ENCODE assay signal across 8 mouse cellular contexts in the genomic region with DNA sequence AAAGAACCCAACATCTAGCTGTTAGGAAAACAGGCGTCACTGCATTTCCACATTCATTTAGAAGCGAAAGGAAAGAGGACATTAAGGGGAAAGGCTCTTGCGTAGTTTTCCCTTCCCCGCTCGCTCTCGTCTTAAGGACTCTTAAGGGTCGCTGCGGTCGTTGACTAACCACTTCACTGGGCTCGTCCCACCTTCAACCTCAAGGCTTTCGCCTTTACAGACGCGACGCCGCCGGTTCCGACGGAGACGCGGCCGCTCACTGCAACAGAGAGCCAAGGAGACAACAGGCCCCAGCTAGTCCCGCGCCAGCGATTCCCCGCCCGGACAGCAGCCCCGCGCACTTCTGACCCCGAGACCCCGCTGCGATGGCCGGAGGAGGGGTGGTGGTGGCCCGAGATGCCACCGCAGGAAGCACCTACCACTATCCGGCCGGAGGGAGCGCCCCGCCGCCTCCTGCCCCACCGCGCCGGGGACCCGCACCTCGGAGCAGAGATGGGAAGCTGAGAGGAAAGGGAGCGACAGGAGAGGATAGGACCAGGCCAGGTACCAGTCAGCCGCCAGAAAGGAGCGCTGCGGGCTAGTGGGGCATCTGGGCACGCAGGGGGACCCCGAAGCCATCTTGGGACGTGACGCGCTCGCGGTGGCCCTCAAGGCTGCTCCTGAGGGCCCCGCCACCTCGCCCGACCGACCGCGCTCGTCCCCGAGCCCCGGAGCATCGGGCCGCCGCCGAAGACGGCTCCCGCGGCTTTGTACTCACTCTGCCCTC. TPM values are rescaled to one million over a fixed set of nuclear protein-coding genes. Genes with fewer than 3 reads are reported as not detected.
DNase-seq lines count a peak whose midpoint lies in the region; ATAC-seq and TF ChIP-seq lines count a peak whose summit lies in the region.

No protein-coding gene starts in this region.

- H3K9ac ChIP-seq in kidney, embryonic 16.5 days (replicated peaks; ENCODE audit: low read length), result peak overlapping the region; percentile 90
- peak overlapping the region; percentile 98 for H3K9ac ChIP-seq in liver, postnatal 0 days (replicated peaks)
- H3K9ac ChIP-seq in stomach, postnatal 0 days (ENCODE audit: low read length), result peak overlapping the region; percentile 97

- H3K4me2 ChIP-seq in kidney, embryonic 16.5 days (replicated peaks; ENCODE audit: low read depth, low read length), result peak overlapping the region; percentile 71
- H3K4me2 ChIP-seq in liver, postnatal 0 days (ENCODE audit: low read depth, low read length), result peak overlapping the region; percentile 75
- H3K4me2 ChIP-seq in stomach, postnatal 0 days (replicated peaks; ENCODE audit: low read depth), result peak overlapping the region; percentile 66

- TF ChIP-seq CTCF in liver, postnatal 0 days (IDR thresholded peaks at IDR 0.05; ENCODE audit: low read depth), result 0 out of 2 replicates have a peak, but pooled peaks have one; percentile 4
- TF ChIP-seq CTCF in stomach, postnatal 0 days (IDR thresholded peaks at IDR 0.05; ENCODE audit: low read depth), result no peak

- TF ChIP-seq EP300 in liver, postnatal 0 days (IDR thresholded peaks at IDR 0.05; ENCODE audit: low read depth), result no peak
- TF ChIP-seq EP300 in stomach, postnatal 0 days (optimal IDR thresholded peaks at IDR 0.05), result no peak

- H3K27me3 ChIP-seq in heart, embryonic 10.5 days (ENCODE audit: insufficient read depth, poor library complexity, severe bottlenecking), result no peaks in the 10 kb centered on the region
- no peaks in the 10 kb centered on the region for H3K27me3 ChIP-seq in kidney, embryonic 16.5 days (ENCODE audit: insufficient read depth, low read length)
- H3K27me3 ChIP-seq in liver, postnatal 0 days (ENCODE audit: insufficient read depth, low read length), result no peaks in the 10 kb centered on the region
- H3K27me3 ChIP-seq in stomach, postnatal 0 days (ENCODE audit: control insufficient read depth, insufficient read depth, low read length), result no peaks in the 10 kb centered on the region

- peak overlapping the region; percentile 95 for H3K27ac ChIP-seq in heart, embryonic 10.5 days
- peak overlapping the region; percentile 98 for H3K27ac ChIP-seq in kidney, embryonic 16.5 days (ENCODE audit: low read length)
- H3K27ac ChIP-seq in liver, postnatal 0 days (ENCODE audit: low read depth), result peak overlapping the region; percentile 98
- peak overlapping the region; percentile 99 for H3K27ac ChIP-seq in stomach, postnatal 0 days (replicated peaks)

- H3K4me3 ChIP-seq in heart, embryonic 10.5 days, result peak overlapping the region; percentile 84
- peak overlapping the region; percentile 74 for H3K4me3 ChIP-seq in kidney, embryonic 16.5 days (ENCODE audit: low read length)
- H3K4me3 ChIP-seq in liver, postnatal 0 days (ENCODE audit: low read depth, low read length), result peak overlapping the region; percentile 94
- H3K4me3 ChIP-seq in stomach, postnatal 0 days (ENCODE audit: low read depth, low read length), result peak overlapping the region; percentile 77

- no peaks in the 10 kb centered on the region for H3K36me3 ChIP-seq in heart, embryonic 10.5 days
- H3K36me3 ChIP-seq in kidney, embryonic 16.5 days (ENCODE audit: insufficient read depth, low read length), result no peaks in the 10 kb centered on the region
- no peaks in the 10 kb centered on the region for H3K36me3 ChIP-seq in liver, postnatal 0 days (replicated peaks; ENCODE audit: insufficient read depth, low read length)
- no peaks in the 10 kb centered on the region for H3K36me3 ChIP-seq in stomach, postnatal 0 days (ENCODE audit: control insufficient read depth, insufficient read depth, low read length)

- peaks cover 23% of the 10 kb centered on the region; the same call in 1 of the 2 replicates for H3K4me1 ChIP-seq in heart, embryonic 10.5 days
- H3K4me1 ChIP-seq in kidney, embryonic 16.5 days (ENCODE audit: insufficient read depth, low read length), result peaks cover 25% of the 10 kb centered on the region
- H3K4me1 ChIP-seq in liver, postnatal 0 days (ENCODE audit: insufficient read depth), result peaks cover 23% of the 10 kb centered on the region
- H3K4me1 ChIP-seq in stomach, postnatal 0 days (replicated peaks; ENCODE audit: control insufficient read depth, insufficient read depth), result no peaks in the 10 kb centered on the region

- DNase-seq in thymus, adult 18-20 months, result peak; percentile 41 to 59
- no peak for DNase-seq in thymus, postnatal 4 days
- peak; percentile 56 for DNase-seq in embryo, embryonic 11 days
- DNase-seq in heart, embryonic 10.5 days (ENCODE audit: low spot score), result peak; percentile 85
- peak; percentile 64 for DNase-seq in liver, postnatal 0 days
- peak; percentile 73 for DNase-seq in neural tube, embryonic 10.5 days (ENCODE audit: extremely low spot score, low spot score)
- peak; percentile 62 for DNase-seq in stomach, postnatal 0 days (ENCODE audit: low spot score)

- under 1% methylated on average over 71 of the region's 71 CpGs for WGBS in heart, embryonic 10.5 days
- under 1% methylated on average over 70 of the region's 71 CpGs for WGBS in kidney, embryonic 16.5 days
- WGBS in liver, postnatal 0 days (ENCODE audit: insufficient replicate concordance), result under 1% methylated on average over 60 of the region's 71 CpGs
- WGBS in stomach, postnatal 0 days, result under 1% methylated on average over 63 of the region's 71 CpGs

- ATAC-seq in kidney, embryonic 16.5 days (ENCODE audit: low FRiP score, low TSS enrichment), result peak; percentile 74
- ATAC-seq in liver, postnatal 0 days, result peak; percentile 74
- ATAC-seq in stomach, postnatal 0 days (ENCODE audit: low FRiP score, low TSS enrichment), result peak; percentile 70

- no peaks in the 10 kb centered on the region for H3K9me3 ChIP-seq in heart, embryonic 10.5 days
- no peaks in the 10 kb centered on the region for H3K9me3 ChIP-seq in kidney, embryonic 16.5 days (ENCODE audit: low read length)
- no peaks in the 10 kb centered on the region for H3K9me3 ChIP-seq in liver, postnatal 0 days (ENCODE audit: low read length)
- no peaks in the 10 kb centered on the region for H3K9me3 ChIP-seq in stomach, postnatal 0 days (ENCODE audit: control insufficient read depth, low read length)

RNA-seq across cellular contexts. Expression of a gene that starts 0.6 kb away (rescaled TPM):
- polyA plus RNA-seq in heart, embryonic 10.5 days (2016; fragmentation: Nextera tagmentation; extraction: Ambion mirVana), result 63.9 and 87.2 TPM in 2 replicates
- 121 and 125 TPM in 2 replicates for polyA plus RNA-seq in kidney, embryonic 16.5 days (2015; fragmentation: Nextera tagmentation; extraction: Ambion mirVana)
- polyA plus RNA-seq in liver, postnatal 0 days (2015; fragmentation: Nextera tagmentation; extraction: Ambion mirVana), result 23.4 and 26.3 TPM in 2 replicates
- polyA plus RNA-seq in stomach, postnatal 0 days (2015; fragmentation: Nextera tagmentation; extraction: Ambion mirVana), result 34.6 and 35.4 TPM in 2 replicates

RNA-seq across cellular contexts. Expression of a gene that starts 48.5 kb away (rescaled TPM):
- polyA plus RNA-seq in heart, embryonic 10.5 days (2016; fragmentation: Nextera tagmentation; extraction: Ambion mirVana), result 80.6 and 96.1 TPM in 2 replicates
- polyA plus RNA-seq in kidney, embryonic 16.5 days (2015; fragmentation: Nextera tagmentation; extraction: Ambion mirVana), result 40.8 and 44.4 TPM in 2 replicates
- 29.7 and 31.3 TPM in 2 replicates for polyA plus RNA-seq in liver, postnatal 0 days (2015; fragmentation: Nextera tagmentation; extraction: Ambion mirVana)
- 40.7 and 43.6 TPM in 2 replicates for polyA plus RNA-seq in stomach, postnatal 0 days (2015; fragmentation: Nextera tagmentation; extraction: Ambion mirVana)

RNA-seq across cellular contexts. Expression of a gene that starts 55.8 kb away (rescaled TPM):
- 6.7 and 7.4 TPM in 2 replicates for polyA plus RNA-seq in heart, embryonic 10.5 days (2016; fragmentation: Nextera tagmentation; extraction: Ambion mirVana)
- 11.6 and 13.2 TPM in 2 replicates for polyA plus RNA-seq in kidney, embryonic 16.5 days (2015; fragmentation: Nextera tagmentation; extraction: Ambion mirVana)
- polyA plus RNA-seq in liver, postnatal 0 days (2015; fragmentation: Nextera tagmentation; extraction: Ambion mirVana), result 3.6 and 3.8 TPM in 2 replicates
- 7.4 and 8.4 TPM in 2 replicates for polyA plus RNA-seq in stomach, postnatal 0 days (2015; fragmentation: Nextera tagmentation; extraction: Ambion mirVana)
